Mouse (Mus musculus): ENCODE data around the gene Gas2l3.

- TF ChIP-seq CTCF (IDR thresholded peaks at IDR 0.05; ENCODE audit: extremely low read depth, insufficient read depth, low read length) (no peak), POLR2A (IDR thresholded peaks at IDR 0.05; ENCODE audit: extremely low read depth, insufficient read depth, low read length) (no peak)
Observed at GRCm38 (mm10) chr10:89423164-89423778, 20.5 kb downstream of the Gas2l3 start.
